Mouse (Mus musculus) embryonic facial prominence, embryonic 13.5 days (tissue): ENCODE data around the gene Cept1. TPM values are rescaled to one million over a fixed set of nuclear protein-coding genes. Genes with fewer than 3 reads are reported as not detected.

Experiments
- ATAC-seq: fragments of 200-750 bp; cut with Nextera tagmentation; 2 replicates; pipeline ENCODE4 v1.8.0; 2017; ENCODE audit warnings: low read depth; ENCODE audit not compliant: insufficient number of reproducible peaks, insufficient read depth, low FRiP score, low TSS enrichment
- H3K27ac ChIP-seq: fragments of 300-500 bp; sonication (generic); 2 replicates; pipeline ENCODE4 v1.5.1; 2015; ENCODE audit warnings: moderate library complexity, mild to moderate bottlenecking, inconsistent platforms
- H3K27me3 ChIP-seq: fragments of 300-500 bp; sonication (generic); 2 replicates; pipeline ENCODE4 v1.6.1; 2015; ENCODE audit warnings: mild to moderate bottlenecking, inconsistent platforms
- H3K36me3 ChIP-seq: fragments of 300-500 bp; sonication (generic); 2 replicates; pipeline ENCODE4 v1.6.1; 2015; ENCODE audit warnings: mild to moderate bottlenecking, inconsistent platforms
- H3K4me1 ChIP-seq: fragments of 300-500 bp; sonication (generic); 2 replicates; pipeline ENCODE4 v1.6.1; 2015; ENCODE audit warnings: inconsistent platforms
- H3K4me2 ChIP-seq: fragments of 300-500 bp; sonication (generic); 2 replicates; pipeline ENCODE4 v1.6.1; 2015; ENCODE audit warnings: moderate library complexity, mild to moderate bottlenecking, inconsistent platforms
- H3K4me3 ChIP-seq: fragments of 300-500 bp; sonication (generic); 2 replicates; pipeline ENCODE4 v1.5.1; 2015; ENCODE audit warnings: mild to moderate bottlenecking, inconsistent platforms
- H3K9ac ChIP-seq: fragments of 300-500 bp; sonication (generic); 2 replicates; pipeline ENCODE4 v1.6.1; 2015; ENCODE audit warnings: mild to moderate bottlenecking, inconsistent platforms
- H3K9me3 ChIP-seq: fragments of 300-500 bp; sonication (generic); 2 replicates; pipeline ENCODE4 v1.6.1; 2016; ENCODE audit warnings: inconsistent platforms
- WGBS: fragments of 180-500 bp; shearing (Covaris S2); methylation state at CpG from one replicate; pipeline ENCODE4 v1.1.7; 2015; ENCODE audit warnings: mixed read lengths; 5-methylcytosine and 5-hydroxymethylcytosine counted together
- polyA plus RNA-seq: library from polyadenylated mRNA; unstranded; fragments of >200 nt; fragmentation: Nextera tagmentation; extraction: Ambion mirVana; gene quantifications from 2 replicates; pipeline ENCODE4 v1.2.1, GENCODE M21; 2015

The Cept1 gene
- polyA plus RNA-seq, 1 experiment from 2014 or later = 55.4 TPM

GRCm38 (mm10) chr3:106533277-106533676, 14.3 kb downstream of the Cept1 start:
- no peaks in the 10 kb centered on the region for H3K9me3 ChIP-seq
- H3K4me2 ChIP-seq = no peak overlapping the region
- H3K27ac ChIP-seq = no peak overlapping the region
- peaks cover 11% of the 10 kb centered on the region for H3K36me3 ChIP-seq
- H3K4me1 ChIP-seq = no peaks in the 10 kb centered on the region
- no peak overlapping the region for H3K9ac ChIP-seq
- H3K4me3 ChIP-seq = no peak overlapping the region
- H3K27me3 ChIP-seq = no peaks in the 10 kb centered on the region
- ATAC-seq = no peak
- WGBS = 88% methylated on average over 2 of the region's 2 CpGs

- Histone ChIP-seq H3K9ac (no peak overlapping the region), H3K27ac (no peak overlapping the region), H3K9me3 (no peaks in the 10 kb centered on the region), H3K4me1 (no peaks in the 10 kb centered on the region), H3K4me2 (no peak overlapping the region), H3K4me3 (no peak overlapping the region), H3K36me3 (no peaks in the 10 kb centered on the region; the same call in 1 of the 2 replicates), H3K27me3 (no peaks in the 10 kb centered on the region)
- ATAC-seq = no peak
- 89% methylated on average over 2 of the region's 2 CpGs for whole genome bisulfite sequencing
These were observed 19.6 kb downstream of the Cept1 start for GRCm38 (mm10) chr3:106528032-106528431.

- H3K4me3 ChIP-seq = no peak overlapping the region
- H3K9ac ChIP-seq = no peak overlapping the region
- H3K36me3 ChIP-seq = no peaks in the 10 kb centered on the region; the same call in 1 of the 2 replicates
- ATAC-seq = no peak
- H3K4me1 ChIP-seq = no peaks in the 10 kb centered on the region
- H3K4me2 ChIP-seq = no peak overlapping the region
- 88% methylated on average over 2 of the region's 2 CpGs for WGBS
- H3K9me3 ChIP-seq = no peaks in the 10 kb centered on the region
- no peaks in the 10 kb centered on the region for H3K27me3 ChIP-seq
- no peak overlapping the region for H3K27ac ChIP-seq
These were observed 21.2 kb downstream of the Cept1 start for GRCm38 (mm10) chr3:106526411-106526810.

- Histone ChIP-seq H3K9ac (no peak overlapping the region), H3K4me1 (no peaks in the 10 kb centered on the region), H3K27me3 (no peaks in the 10 kb centered on the region), H3K4me2 (no peak overlapping the region), H3K9me3 (no peaks in the 10 kb centered on the region), H3K36me3 (no peaks in the 10 kb centered on the region; the same call in 1 of the 2 replicates), H3K4me3 (no peak overlapping the region), H3K27ac (no peak overlapping the region)
- no peak for ATAC-seq
- 98% methylated on average over 1 of the region's 1 CpGs for WGBS
These were observed 24.9 kb downstream of the Cept1 start for GRCm38 (mm10) chr3:106522730-106523129.

- H3K9ac ChIP-seq = no peak overlapping the region
- no peaks in the 10 kb centered on the region for H3K27me3 ChIP-seq
- H3K36me3 ChIP-seq = no peaks in the 10 kb centered on the region; the same call in 1 of the 2 replicates
- no peak overlapping the region for H3K4me2 ChIP-seq
- no peaks in the 10 kb centered on the region for H3K4me1 ChIP-seq
- no peak for ATAC-seq
- no peak overlapping the region for H3K4me3 ChIP-seq
- H3K27ac ChIP-seq = no peak overlapping the region
- H3K9me3 ChIP-seq = no peaks in the 10 kb centered on the region
- WGBS = 85% methylated on average over 6 of the region's 6 CpGs
These were observed 32.6 kb downstream of the Cept1 start for GRCm38 (mm10) chr3:106515016-106515415.

GRCm38 (mm10) chr3:106510669-106511068, 36.9 kb downstream of the Cept1 start:
- Histone ChIP-seq H3K27ac (no peak overlapping the region), H3K4me3 (no peak overlapping the region), H3K36me3 (no peaks in the 10 kb centered on the region), H3K27me3 (no peaks in the 10 kb centered on the region), H3K4me1 (no peaks in the 10 kb centered on the region), H3K9me3 (no peaks in the 10 kb centered on the region), H3K9ac (no peak overlapping the region), H3K4me2 (no peak overlapping the region)
- ATAC-seq = no peak
- 97% methylated on average over 1 of the region's 1 CpGs for WGBS

GRCm38 (mm10) chr3:106502892-106503291, 44.7 kb downstream of the Cept1 start:
- H3K9ac ChIP-seq = no peak overlapping the region
- peaks cover 36% of the 10 kb centered on the region for H3K36me3 ChIP-seq
- no peaks in the 10 kb centered on the region for H3K4me1 ChIP-seq
- no peak overlapping the region for H3K4me2 ChIP-seq
- 85% methylated on average over 2 of the region's 2 CpGs for WGBS
- no peak overlapping the region for H3K27ac ChIP-seq
- no peak for ATAC-seq
- H3K27me3 ChIP-seq = no peaks in the 10 kb centered on the region
- no peaks in the 10 kb centered on the region for H3K9me3 ChIP-seq
- no peak overlapping the region for H3K4me3 ChIP-seq

- Histone ChIP-seq H3K36me3 (peaks cover 36% of the 10 kb centered on the region), H3K27me3 (no peaks in the 10 kb centered on the region), H3K27ac (no peak overlapping the region), H3K4me2 (no peak overlapping the region), H3K9ac (no peak overlapping the region), H3K4me3 (no peak overlapping the region), H3K9me3 (no peaks in the 10 kb centered on the region), H3K4me1 (no peaks in the 10 kb centered on the region)
- 87% methylated on average over 2 of the region's 2 CpGs for WGBS
- no peak for ATAC-seq
These were observed 47.1 kb downstream of the Cept1 start for GRCm38 (mm10) chr3:106500510-106500909.

- Histone ChIP-seq H3K27me3 (no peaks in the 10 kb centered on the region), H3K27ac (no peak overlapping the region), H3K4me3 (no peak overlapping the region), H3K36me3 (peaks cover 13% of the 10 kb centered on the region), H3K9ac (no peak overlapping the region), H3K9me3 (no peaks in the 10 kb centered on the region), H3K4me1 (no peaks in the 10 kb centered on the region), H3K4me2 (no peak overlapping the region)
- WGBS = 59% methylated on average over 3 of the region's 3 CpGs
- ATAC-seq = no peak
These were observed 50.6 kb downstream of the Cept1 start for GRCm38 (mm10) chr3:106496996-106497395.

GRCm38 (mm10) chr3:106496045-106496721, 51.4 kb downstream of the Cept1 start:
- H3K27me3 ChIP-seq = no peaks in the 10 kb centered on the region
- 52% methylated on average over 4 of the region's 4 CpGs for WGBS
- peak overlapping the region; percentile 45; the same call in 1 of the 2 replicates for H3K27ac ChIP-seq
- no peaks in the 10 kb centered on the region for H3K4me1 ChIP-seq
- H3K9me3 ChIP-seq = no peaks in the 10 kb centered on the region
- H3K4me2 ChIP-seq = no peak overlapping the region
- no peak for ATAC-seq
- H3K36me3 ChIP-seq = peaks cover 13% of the 10 kb centered on the region
- H3K4me3 ChIP-seq = no peak overlapping the region
- no peak overlapping the region for H3K9ac ChIP-seq

GRCm38 (mm10) chr3:106495346-106496044, 52.1 kb downstream of the Cept1 start:
- WGBS = 89% methylated on average over 1 of the region's 1 CpGs
- no peak for ATAC-seq
- H3K9ac ChIP-seq = no peak overlapping the region
- no peak overlapping the region for H3K4me2 ChIP-seq
- H3K4me1 ChIP-seq = no peaks in the 10 kb centered on the region
- no peaks in the 10 kb centered on the region for H3K27me3 ChIP-seq
- H3K9me3 ChIP-seq = no peaks in the 10 kb centered on the region
- no peak overlapping the region for H3K4me3 ChIP-seq
- H3K36me3 ChIP-seq = peaks cover 9% of the 10 kb centered on the region
- peak overlapping the region; percentile 45; the same call in 1 of the 2 replicates for H3K27ac ChIP-seq

GRCm38 (mm10) chr3:106494417-106494950, 53.1 kb downstream of the Cept1 start:
- Histone ChIP-seq H3K9ac (no peak overlapping the region), H3K27ac (no peak overlapping the region), H3K36me3 (peaks cover 7% of the 10 kb centered on the region; the same call in 1 of the 2 replicates), H3K4me2 (no peak overlapping the region), H3K27me3 (no peaks in the 10 kb centered on the region), H3K4me3 (no peak overlapping the region), H3K9me3 (no peaks in the 10 kb centered on the region), H3K4me1 (no peaks in the 10 kb centered on the region)
- ATAC-seq = no peak
- WGBS = 86% methylated on average over 1 of the region's 1 CpGs
